Mouse (Mus musculus): ENCODE results near the gene Tcf12. TPM values are rescaled to one million over a fixed set of nuclear protein-coding genes. Genes with fewer than 3 reads are reported as not detected.

The Tcf12 gene
- total RNA-seq, 2 experiments from 2014 or later, result 43.9 to 50.3 TPM

GRCm38 (mm10) chr9:71822003-71822402 lies 289.7 kb downstream of the Tcf12 start:
- intact Hi-C loops (cut with DNase I), result no loop called here
- DNase-seq (ENCODE audit: low spot score in 2 of 2), result no peak

DNA sequence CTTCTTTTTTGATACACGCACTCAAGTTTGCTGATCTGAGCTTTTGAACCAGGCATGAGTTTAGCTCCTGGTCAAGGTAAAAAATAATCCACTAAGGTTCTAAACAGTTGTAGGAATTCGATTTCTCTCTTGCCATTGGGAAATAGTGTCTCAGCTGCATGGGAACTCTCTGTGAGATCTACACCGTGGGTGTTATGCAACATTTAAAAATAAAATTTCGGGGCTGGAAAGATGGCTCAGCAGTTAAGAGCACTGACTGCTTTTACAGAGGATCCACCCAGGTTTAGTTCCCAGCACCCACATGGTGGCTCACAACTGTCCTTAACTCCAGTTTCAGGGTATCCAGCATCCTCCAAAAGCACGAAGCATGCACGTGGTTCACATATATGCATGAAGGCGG lies 293.2 kb downstream of the Tcf12 start:
- intact Hi-C loops (cut with DNase I), result no loop called here
- DNase-seq (ENCODE audit: low spot score in 2 of 2), result peak; percentile 52 to 85

- intact Hi-C loops (cut with DNase I), result no loop called here
- DNase-seq (ENCODE audit: low spot score in 2 of 2), result no peak
Measured at GRCm38 (mm10) chr9:71816121-71816520, 295.6 kb downstream of the Tcf12 start.

DNA sequence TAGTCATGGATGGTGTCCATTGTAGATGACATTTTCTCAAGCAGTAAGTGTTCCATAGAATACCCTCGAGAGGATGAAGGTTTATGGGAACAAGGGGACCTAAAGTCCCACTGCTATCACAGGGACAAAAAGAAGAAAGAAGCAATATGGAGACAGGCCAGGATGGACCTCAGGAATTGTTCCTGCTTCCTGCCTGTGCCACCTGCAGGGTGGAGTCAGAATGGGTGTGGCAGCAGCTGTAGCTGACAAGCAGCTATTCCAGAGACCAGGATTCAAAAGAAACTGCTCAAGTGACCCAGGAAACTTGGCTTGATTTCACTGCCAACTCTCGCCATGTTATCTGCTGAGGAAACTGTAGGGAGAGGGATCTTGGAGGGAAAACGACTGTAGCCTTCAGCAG lies 298.1 kb downstream of the Tcf12 start:
- intact Hi-C loops (cut with DNase I), result loop anchor here (5.0 kb wide), 1 partner anchor 594 kb away; no protein-coding TSS in a partner anchor

DNA sequence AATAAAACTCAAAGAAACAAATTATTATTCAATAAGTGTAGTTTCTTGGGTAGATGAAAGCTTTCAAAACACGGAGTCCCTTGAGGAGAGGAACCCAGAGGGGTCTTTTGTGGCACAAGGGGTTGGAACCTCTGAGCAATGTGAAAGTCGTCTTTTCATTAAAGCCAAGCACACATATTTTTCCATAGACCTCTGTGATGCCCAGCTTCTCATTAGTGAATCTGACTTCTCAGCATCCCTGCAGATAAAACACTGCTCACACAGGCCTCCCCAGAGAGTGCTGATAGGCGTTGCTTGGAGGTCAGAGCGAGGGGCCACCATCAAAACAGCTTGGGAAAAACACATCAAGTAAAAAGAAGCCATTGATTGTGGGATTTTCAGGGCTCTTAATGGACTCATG lies 298.8 kb downstream of the Tcf12 start:
- DNase-seq (ENCODE audit: low spot score in 2 of 2), result no peak
- intact Hi-C loops (cut with DNase I), result loop anchor here (5.0 kb wide), 1 partner anchor 594 kb away; no protein-coding TSS in a partner anchor

More for the DNA sequence above, 298.1 kb downstream of the Tcf12 start:
- no peak for DNase-seq (ENCODE audit: low spot score in 2 of 2)

DNA sequence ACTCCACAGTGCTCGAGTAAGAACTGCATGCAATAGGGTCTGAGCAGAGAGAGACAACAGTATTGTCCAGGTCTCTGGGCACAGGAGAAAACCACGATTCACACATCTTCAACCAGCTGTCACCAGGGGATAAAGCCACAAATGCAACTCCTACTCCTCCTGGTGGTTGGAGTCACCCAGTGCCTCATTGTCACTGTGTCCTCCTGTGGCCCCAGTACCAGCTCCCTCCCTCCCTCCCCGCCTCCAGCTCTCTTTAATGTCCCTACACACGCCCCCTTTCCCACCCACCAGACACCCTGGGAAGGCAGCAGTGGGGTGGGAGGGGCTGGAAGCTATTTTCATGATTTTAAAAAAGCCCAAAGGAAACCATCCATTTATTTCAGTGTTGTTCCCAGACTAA lies 299.3 kb downstream of the Tcf12 start:
- intact Hi-C loops (cut with DNase I), result loop anchor here (5.0 kb wide), 1 partner anchor 595 kb away; no protein-coding TSS in a partner anchor
- no peak for DNase-seq (ENCODE audit: low spot score in 2 of 2)

DNA sequence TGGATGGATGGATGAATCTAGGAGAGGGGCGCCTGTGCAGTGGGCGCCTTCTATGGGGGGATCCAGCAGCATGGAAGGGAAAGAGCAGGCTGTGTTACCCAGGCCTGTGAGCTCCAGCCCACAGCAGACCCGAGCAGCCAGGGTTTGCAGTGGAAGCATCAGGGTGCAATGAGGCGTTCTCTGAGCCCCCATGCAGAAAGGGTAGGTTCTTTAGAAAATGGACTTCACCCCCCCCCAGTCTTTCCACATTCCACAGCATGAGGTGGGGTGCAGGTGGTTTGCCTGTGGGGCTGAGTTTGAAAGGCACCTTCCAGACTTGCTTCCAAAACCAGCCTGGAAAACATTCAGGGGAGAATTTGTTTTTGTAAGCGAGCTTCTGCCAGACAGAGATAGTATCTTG lies 300.3 kb downstream of the Tcf12 start:
- DNase-seq (ENCODE audit: low spot score in 2 of 2), result no peak
- intact Hi-C loops (cut with DNase I), result loop anchor here (5.0 kb wide), 1 partner anchor 596 kb away; no protein-coding TSS in a partner anchor

DNA sequence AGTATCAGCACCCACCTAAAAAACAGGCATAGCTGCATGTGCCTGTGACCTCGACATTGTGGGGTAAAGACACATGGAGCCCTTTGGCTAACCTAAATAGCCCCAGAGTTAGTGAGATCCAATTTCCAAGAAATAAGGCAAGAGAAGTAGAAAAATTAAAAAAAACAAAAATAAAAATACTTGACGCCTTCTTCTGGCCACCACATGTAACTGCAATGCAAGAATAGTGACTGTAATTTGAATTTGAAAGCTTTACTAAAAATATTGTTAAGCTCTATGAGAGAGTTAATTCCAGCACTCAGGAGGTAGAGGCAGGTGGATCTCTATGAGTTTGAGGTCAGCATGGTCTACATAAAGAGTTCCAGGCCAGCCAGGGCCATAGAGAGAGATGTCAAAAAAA lies 300.9 kb downstream of the Tcf12 start:
- intact Hi-C loops (cut with DNase I), result loop anchor here (5.0 kb wide), 1 partner anchor 597 kb away; no protein-coding TSS in a partner anchor
- no peak for DNase-seq (ENCODE audit: low spot score in 2 of 2)

DNA sequence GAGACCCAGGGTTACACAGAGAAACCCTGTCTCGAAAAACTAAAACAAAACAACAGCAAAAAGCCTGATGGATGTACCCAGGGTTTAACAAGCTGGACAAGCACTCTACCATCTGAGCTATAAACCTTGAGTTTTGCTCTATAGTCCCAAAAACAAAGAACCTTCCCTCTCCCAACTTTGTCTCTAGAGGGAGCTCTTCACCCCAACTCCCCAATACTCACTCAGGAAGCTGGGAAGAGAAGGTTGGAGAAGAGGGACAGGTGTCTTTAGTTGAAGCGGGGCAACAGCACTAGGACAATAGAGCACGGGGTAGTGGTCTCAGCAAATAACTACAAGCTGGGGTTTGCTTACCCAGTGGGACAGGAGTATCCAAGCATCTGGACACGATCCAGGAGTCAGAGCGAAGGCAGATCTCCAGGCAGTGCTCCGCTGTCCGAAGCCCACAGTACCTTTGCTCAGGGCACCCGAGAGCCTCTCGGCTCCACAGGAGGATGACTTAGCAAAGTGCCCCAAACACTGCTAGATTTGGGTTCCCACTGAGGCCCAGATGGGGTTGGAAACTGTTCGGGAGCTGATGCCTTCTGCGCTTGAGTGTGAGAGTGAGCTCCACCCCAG lies 302.9 kb downstream of the Tcf12 start:
- DNase-seq (ENCODE audit: low spot score in 2 of 2), result no peak
- intact Hi-C loops (cut with DNase I), result no loop called here

GRCm38 (mm10) chr9:71807801-71808200 lies 303.9 kb downstream of the Tcf12 start:
- intact Hi-C loops (cut with DNase I), result no loop called here
- no peak for DNase-seq (ENCODE audit: low spot score in 2 of 2)

- DNase-seq (ENCODE audit: low spot score in 2 of 2), result peak; percentile 65 to 72
- intact Hi-C loops (cut with DNase I), result loop anchor here (1.0 kb wide), 1 partner anchor 160 kb away; no protein-coding TSS in a partner anchor
Measured at GRCm38 (mm10) chr9:71806422-71806805, 305.3 kb downstream of the Tcf12 start.

- intact Hi-C loops (cut with DNase I), result loop anchor here (1.0 kb wide), 1 partner anchor 160 kb away; no protein-coding TSS in a partner anchor
- no peak for DNase-seq (ENCODE audit: low spot score in 2 of 2)
Measured at GRCm38 (mm10) chr9:71805646-71806421, 305.8 kb downstream of the Tcf12 start.

GRCm38 (mm10) chr9:71804116-71804515 lies 307.6 kb downstream of the Tcf12 start:
- no peak for DNase-seq (ENCODE audit: low spot score in 2 of 2)

DNA sequence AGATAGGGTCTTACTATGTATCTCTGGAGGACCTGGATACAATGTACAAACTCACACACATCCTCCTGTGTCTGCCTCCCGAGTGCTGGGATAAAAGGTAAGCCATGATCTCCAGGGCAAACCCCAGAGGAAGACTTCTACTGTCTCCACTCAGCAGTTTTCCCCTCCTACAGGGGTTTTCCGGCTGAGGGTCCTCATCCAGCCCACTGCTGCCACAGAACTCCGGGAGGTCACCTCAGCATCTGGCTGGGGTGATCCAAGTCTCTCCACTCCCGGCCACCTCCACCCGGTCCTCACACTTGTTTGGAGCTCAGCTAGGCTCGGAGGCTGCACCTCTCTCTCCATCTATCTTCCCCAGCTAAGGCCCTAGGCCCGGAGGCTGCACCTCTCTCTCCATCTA lies 308.4 kb downstream of the Tcf12 start:
- DNase-seq (ENCODE audit: low spot score in 2 of 2), result no peak
- intact Hi-C loops (cut with DNase I), result no loop called here

More at GRCm38 (mm10) chr9:71804116-71804515, 307.6 kb downstream of the Tcf12 start:
- intact Hi-C loops (cut with DNase I), result no loop called here

- DNase-seq (ENCODE audit: low spot score in 2 of 2), result no peak
- intact Hi-C loops (cut with DNase I), result no loop called here
Measured at GRCm38 (mm10) chr9:71799598-71799997, 312.1 kb downstream of the Tcf12 start.

- DNase-seq (ENCODE audit: low spot score in 2 of 2), result no peak
- intact Hi-C loops (cut with DNase I), result no loop called here
Measured at GRCm38 (mm10) chr9:71798176-71798575, 313.5 kb downstream of the Tcf12 start.

Small RNAs within 50 kb of the gene (microRNA-seq; reads per million reads assigned to microRNA genes)
- 0 reads per million in 2 experiments for gene Gm27450

Other genes starting within 250 kb of the Tcf12 start
- gene Zfp280d, start 163.0 kb upstream of the Tcf12 start, total RNA-seq (2021), result 10 to 100 TPM; 56.4 to 57.9 TPM